Mouse (Mus musculus) myocyte (in vitro differentiated cells): Measurements from ENCODE around the gene Pmel.

Experiments used
- CEBPB ChIP-seq: IDR thresholded peaks from 2 replicates; pipeline ENCODE4 v1.6.1; 2011; ENCODE audit warnings: mild to moderate bottlenecking, moderate library complexity; ENCODE audit not compliant: poor library complexity, insufficient read depth, severe bottlenecking
- E2F4 ChIP-seq: IDR thresholded peaks from one replicate; pipeline ENCODE4 v1.6.1; 2011; ENCODE audit warnings: mild to moderate bottlenecking, control low read depth, moderate library complexity; ENCODE audit not compliant: insufficient read depth
- MAX ChIP-seq: IDR thresholded peaks from one replicate; pipeline ENCODE4 v1.6.1; 2011; ENCODE audit warnings: low read depth, mild to moderate bottlenecking, control low read depth
- MYOD1 ChIP-seq, 3 experiments: IDR thresholded peaks; one replicate each; pipeline ENCODE4 v1.6.1; 2011; ENCODE audit warnings: control low read depth in 2 of 3, low read depth in 2 of 3, mild to moderate bottlenecking in 2 of 3, moderate library complexity in 1 of 3; ENCODE audit not compliant: insufficient read length in 2 of 3, control insufficient read depth in 1 of 3
- MYOG ChIP-seq, 3 experiments: IDR thresholded peaks; one replicate each; pipeline ENCODE4 v1.6.1; 2011; ENCODE audit warnings: control low read depth in 2 of 3, low read depth in 2 of 3, mild to moderate bottlenecking in 2 of 3; ENCODE audit not compliant: insufficient read length in 2 of 3, control insufficient read depth in 1 of 3, insufficient read depth in 1 of 3
- POLR2A ChIP-seq: IDR thresholded peaks from one replicate; pipeline ENCODE4 v1.6.1; 2011; ENCODE audit warnings: low read depth, mild to moderate bottlenecking, control low read depth, moderate library complexity; ENCODE audit not compliant: insufficient read length
- POLR2AphosphoS2 ChIP-seq: IDR thresholded peaks from one replicate; pipeline ENCODE4 v1.6.1; 2011; ENCODE audit warnings: low read depth, control low read depth; ENCODE audit not compliant: insufficient read length
- REST ChIP-seq: IDR thresholded peaks from one replicate; pipeline ENCODE4 v1.6.1; 2011; ENCODE audit warnings: mild to moderate bottlenecking, control low read depth, moderate library complexity; ENCODE audit not compliant: insufficient read depth, insufficient read length
- SRF ChIP-seq: IDR thresholded peaks from one replicate; pipeline ENCODE4 v1.6.1; 2011; ENCODE audit warnings: low read depth; ENCODE audit not compliant: control insufficient read depth, insufficient read length
- TCF12 ChIP-seq: IDR thresholded peaks from one replicate; pipeline ENCODE4 v1.6.1; 2011; ENCODE audit warnings: mild to moderate bottlenecking, control low read depth; ENCODE audit not compliant: poor library complexity, insufficient read depth, severe bottlenecking
- TCF3 ChIP-seq: IDR thresholded peaks from one replicate; pipeline ENCODE4 v1.6.1; 2011; ENCODE audit warnings: low read depth, control low read depth; ENCODE audit not compliant: insufficient read length
- USF1 ChIP-seq: IDR thresholded peaks from one replicate; pipeline ENCODE4 v1.6.1; 2011; ENCODE audit warnings: low read depth, mild to moderate bottlenecking, control low read depth, moderate library complexity

DNA sequence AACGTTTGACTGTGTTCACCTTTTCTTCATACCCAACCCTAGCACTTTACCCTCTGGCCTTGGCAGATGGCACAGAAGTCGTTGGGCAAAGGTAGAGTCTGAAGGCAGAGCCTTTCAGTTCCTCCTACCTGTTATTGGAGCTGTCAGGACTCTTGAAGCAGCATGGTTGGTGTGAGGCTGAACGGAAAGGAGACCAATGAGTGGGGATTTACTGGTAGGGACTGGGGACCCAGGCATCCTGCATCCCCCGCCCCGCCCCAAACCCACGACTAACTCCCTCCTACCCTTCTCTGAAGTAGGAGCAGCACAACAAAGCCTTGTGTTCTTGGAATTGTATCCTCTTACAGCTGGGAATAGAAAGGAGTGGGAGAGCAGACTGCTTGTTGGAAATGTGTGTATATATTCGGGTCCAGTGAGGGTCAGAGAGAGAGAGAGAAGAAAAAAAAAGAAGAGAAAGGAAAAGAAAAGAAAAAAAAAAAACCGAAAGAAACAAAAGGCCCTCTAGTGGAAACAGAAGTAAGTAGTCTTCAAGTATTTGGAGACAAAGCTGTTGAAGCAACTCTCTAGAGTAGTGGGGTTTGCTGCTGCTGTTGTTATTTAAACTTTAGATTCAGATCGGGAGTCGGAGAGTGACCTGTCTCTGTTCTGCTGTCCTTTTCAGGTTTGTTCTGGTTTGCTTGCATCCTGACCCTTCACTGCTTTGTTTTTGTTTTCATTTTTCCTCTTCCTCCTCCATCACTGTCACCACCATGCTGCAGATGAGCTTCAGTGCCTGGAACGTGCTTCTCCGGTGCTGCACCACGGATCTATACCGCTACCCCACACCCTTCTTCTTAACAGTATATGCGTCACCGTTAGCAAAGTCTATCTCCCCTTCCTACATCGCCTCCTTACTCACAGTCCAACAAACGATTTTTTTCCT lies 40.9 kb downstream of the Pmel start, which contains the start of gene Dgka:
- TF ChIP-seq POLR2AphosphoS2: no peak
- TF ChIP-seq POLR2A: no peak
- TF ChIP-seq TCF3: no peak
- no peak for TF ChIP-seq REST
- no peak for TF ChIP-seq USF1
- TF ChIP-seq SRF: no peak
- TF ChIP-seq E2F4: no peak
- no peak for TF ChIP-seq MYOD1 (IDR thresholded peaks at IDR 0.05; ENCODE audit: control insufficient read depth in 1 of 3, insufficient read length in 2 of 3, low read depth in 2 of 3)
- no peak for TF ChIP-seq CEBPB
- TF ChIP-seq MAX: no peak
- no peak for TF ChIP-seq MYOG (IDR thresholded peaks at IDR 0.05; ENCODE audit: control insufficient read depth in 1 of 3, insufficient read depth in 1 of 3, insufficient read length in 2 of 3, low read depth in 2 of 3)
- TF ChIP-seq TCF12: no peak
